Mouse (Mus musculus): ENCODE measurements around the gene Hadhb. TPM values are rescaled to one million over a fixed set of nuclear protein-coding genes. Genes with fewer than 3 reads are reported as not detected.
"Not testable (repeated sequence)": the region's sequence is repeated elsewhere in the genome, so short reads cannot be mapped to it uniquely, and the experiment has no call there.

Hadhb gene
- total RNA-seq, 2 experiments from 2014 or later, result 1,544 to 1,693 TPM

- peak in 1 of 2 experiments; percentile 53 for DNase-seq
- intact Hi-C loops (cut with DNase I), result no loop called here
These were observed 15.4 kb downstream of the Hadhb start for GRCm38 (mm10) chr5:30170303-30170940.

GRCm38 (mm10) chr5:30172115-30172514 is 17.1 kb downstream of the Hadhb start:
- DNase-seq, result peak; percentile 57 to 63
- intact Hi-C loops (cut with DNase I), result no loop called here

GRCm38 (mm10) chr5:30172931-30173692 is 18.1 kb downstream of the Hadhb start:
- no peak for DNase-seq
- intact Hi-C loops (cut with DNase I), result no loop called here

GRCm38 (mm10) chr5:30175811-30176210 is 20.8 kb downstream of the Hadhb start:
- intact Hi-C loops (cut with DNase I), result no loop called here
- no peak for DNase-seq

- intact Hi-C loops (cut with DNase I), result loop anchor here (5.0 kb wide), 1 partner anchor 51 kb away; no protein-coding TSS in a partner anchor
These were observed 32.8 kb downstream of the Hadhb start for GRCm38 (mm10) chr5:30187687-30188485.

GRCm38 (mm10) chr5:30192452-30192851 is 37.4 kb downstream of the Hadhb start:
- intact Hi-C loops (cut with DNase I), result no loop called here

More at GRCm38 (mm10) chr5:30187687-30188485, 32.8 kb downstream of the Hadhb start:
- DNase-seq, result no peak

GRCm38 (mm10) chr5:30195340-30195739 is 40.3 kb downstream of the Hadhb start:
- DNase-seq, result no peak
- intact Hi-C loops (cut with DNase I), result no loop called here

More at GRCm38 (mm10) chr5:30192452-30192851, 37.4 kb downstream of the Hadhb start:
- DNase-seq, result no peak

- intact Hi-C loops (cut with DNase I), result no loop called here
- no peak for DNase-seq
These were observed 43.2 kb downstream of the Hadhb start for GRCm38 (mm10) chr5:30198257-30198656.

GRCm38 (mm10) chr5:30201521-30201920 is 46.5 kb downstream of the Hadhb start:
- intact Hi-C loops (cut with DNase I), result no loop called here
- peak; percentile 52 to 69 for DNase-seq

- DNase-seq, result no peak
- intact Hi-C loops (cut with DNase I), result no loop called here
These were observed 47.2 kb downstream of the Hadhb start for GRCm38 (mm10) chr5:30202221-30202620.

- intact Hi-C loops (cut with DNase I), result no loop called here
- DNase-seq, result no peak
These were observed 48.3 kb downstream of the Hadhb start for GRCm38 (mm10) chr5:30203216-30203885.

GRCm38 (mm10) chr5:30204441-30204840 is 49.4 kb downstream of the Hadhb start:
- intact Hi-C loops (cut with DNase I), result no loop called here

GRCm38 (mm10) chr5:30205034-30205433 is 50.0 kb downstream of the Hadhb start:
- DNase-seq, result no peak
- intact Hi-C loops (cut with DNase I), result no loop called here

More at GRCm38 (mm10) chr5:30204441-30204840, 49.4 kb downstream of the Hadhb start:
- DNase-seq, result no peak

GRCm38 (mm10) chr5:30205493-30205892 is 50.4 kb downstream of the Hadhb start, which contains the start of gene Adgrf3:
Adgrf3 (minus strand) TSS chr5:30205722.
- intact Hi-C loops (cut with DNase I), result no loop called here
- no peak for DNase-seq

GRCm38 (mm10) chr5:30207276-30207675 is 52.2 kb downstream of the Hadhb start:
- intact Hi-C loops (cut with DNase I), result no loop called here
- peak in 1 of 2 experiments; percentile 43 for DNase-seq

- intact Hi-C loops (cut with DNase I), result loop anchor here (5.0 to 10.0 kb wide), 2 partner anchors 272 to 424 kb away; no protein-coding TSS in a partner anchor
- not testable (repeated sequence) for DNase-seq
These were observed 55.7 kb downstream of the Hadhb start for GRCm38 (mm10) chr5:30210758-30211157.

GRCm38 (mm10) chr5:30214889-30215288 is 59.8 kb downstream of the Hadhb start:
- DNase-seq, result peak; percentile 73 to 83
- intact Hi-C loops (cut with DNase I), result loop anchor here (5.0 to 10.0 kb wide), 2 partner anchors 267 to 420 kb away; no protein-coding TSS in a partner anchor

- intact Hi-C loops (cut with DNase I), result loop anchor here (10.0 kb wide), 1 partner anchor 419 kb away; no protein-coding TSS in a partner anchor
- no peak for DNase-seq
These were observed 60.9 kb downstream of the Hadhb start for GRCm38 (mm10) chr5:30215970-30216369.

- intact Hi-C loops (cut with DNase I), result loop anchor here (10.0 kb wide), 1 partner anchor 415 kb away; no protein-coding TSS in a partner anchor
- DNase-seq, result no peak
These were observed 64.7 kb downstream of the Hadhb start for GRCm38 (mm10) chr5:30219715-30220114.

- intact Hi-C loops (cut with DNase I), result no loop called here
- DNase-seq, result no peak
These were observed 65.6 kb downstream of the Hadhb start for GRCm38 (mm10) chr5:30220666-30221065.
